Mouse (Mus musculus) thymus, adult 2 months (tissue): ENCODE results near the gene Crtam. TPM values are rescaled to one million over a fixed set of nuclear protein-coding genes. Genes with fewer than 3 reads are reported as not detected.

Source experiments
- DNase-seq: peaks from one replicate; pipeline ENCODE4 v3.0.0; 2021
- H3K27ac ChIP-seq: fragments of 200-500 bp; 2 replicates; pipeline ENCODE4 v1.5.1; 2012; ENCODE audit warnings: low read length, control low read depth; ENCODE audit not compliant: control insufficient read depth, insufficient read depth
- H3K27me3 ChIP-seq: fragments of 200-500 bp; 2 replicates; pipeline ENCODE4 v1.6.1; 2012; ENCODE audit warnings: mild to moderate bottlenecking, low read length, moderate library complexity, mixed read lengths; ENCODE audit not compliant: control insufficient read depth, insufficient read depth
- H3K36me3 ChIP-seq: fragments of 200-500 bp; 2 replicates; pipeline ENCODE4 v1.6.1; 2012; ENCODE audit warnings: mild to moderate bottlenecking, low read length, moderate library complexity; ENCODE audit not compliant: control insufficient read depth, insufficient read depth
- H3K4me1 ChIP-seq: fragments of 200-500 bp; replicated peaks from 2 replicates; pipeline ENCODE4 v1.6.1; 2012; ENCODE audit warnings: low read length; ENCODE audit not compliant: control insufficient read depth, insufficient read depth
- H3K4me3 ChIP-seq: fragments of 200-500 bp; 2 replicates; pipeline ENCODE4 v1.5.1; 2012; ENCODE audit warnings: mild to moderate bottlenecking, low read length, control low read depth, moderate library complexity; ENCODE audit not compliant: control insufficient read depth, insufficient read depth
- CTCF ChIP-seq: fragments of 200-500 bp; IDR thresholded peaks from 2 replicates; pipeline ENCODE4 v1.5.1; 2012; ENCODE audit warnings: mild to moderate bottlenecking, control low read depth, low read length, moderate library complexity, borderline replicate concordance; ENCODE audit not compliant: control insufficient read depth, poor library complexity, insufficient read depth; ENCODE audit errors: extremely low read depth
- POLR2A ChIP-seq: fragments of 200-500 bp; IDR thresholded peaks from 2 replicates; pipeline ENCODE4 v1.6.1; 2012; ENCODE audit warnings: mild to moderate bottlenecking, low read length, control low read depth, moderate library complexity; ENCODE audit not compliant: control insufficient read depth, poor library complexity, insufficient read depth; ENCODE audit errors: extremely low read depth
- WGBS: fragments of 180-500 bp; shearing (Covaris S2); methylation state at CpG from one replicate; pipeline ENCODE4 v1.1.7; 2018; 5-methylcytosine and 5-hydroxymethylcytosine counted together
- polyA plus RNA-seq: library from polyadenylated mRNA; depleted of rRNA; stranded (reverse); fragments of >200 nt; gene quantifications from 2 replicates; pipeline ENCODE4 v1.2.3, GENCODE M21; 2012; rRNA removed

The Crtam gene
- 0.13 and 0.47 TPM in 2 replicates for polyA plus RNA-seq

DNA sequence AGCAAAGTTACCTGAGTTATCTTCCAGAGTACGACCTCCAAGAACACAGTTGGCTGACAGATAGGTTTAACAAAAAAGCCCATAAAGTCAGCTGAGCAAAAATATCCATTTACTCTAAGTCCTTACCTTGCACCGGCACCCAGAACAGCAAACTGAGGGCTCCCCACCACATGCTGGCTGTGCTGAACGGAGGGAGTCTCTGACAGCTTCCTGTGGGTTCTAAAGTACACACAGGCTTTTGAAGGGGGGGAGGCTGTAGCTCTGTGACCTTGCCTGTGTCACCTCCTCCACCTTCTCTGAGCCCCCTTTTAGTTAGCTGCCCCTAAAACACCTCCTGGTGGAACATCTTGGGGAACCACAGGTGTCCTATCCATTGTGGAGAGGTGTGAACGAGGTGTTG lies at the start of gene Crtam:
Gene Crtam (minus strand): TSS at position 214 of the 400 bp plus-strand sequence.
- H3K36me3 ChIP-seq = no peaks in the 10 kb centered on the region
- no peaks in the 10 kb centered on the region; the same call in 1 of the 2 replicates for H3K4me1 ChIP-seq
- H3K4me3 ChIP-seq = no peak within 1 kb of the TSS
- TF ChIP-seq CTCF (no peak), POLR2A (no peak)
- 37% methylated on average over 4 of the region's 4 CpGs for WGBS
- DNase-seq = peak; percentile 24
- H3K27me3 ChIP-seq = no peaks in the 10 kb centered on the region
- no peak within 1 kb of the TSS for H3K27ac ChIP-seq

DNA sequence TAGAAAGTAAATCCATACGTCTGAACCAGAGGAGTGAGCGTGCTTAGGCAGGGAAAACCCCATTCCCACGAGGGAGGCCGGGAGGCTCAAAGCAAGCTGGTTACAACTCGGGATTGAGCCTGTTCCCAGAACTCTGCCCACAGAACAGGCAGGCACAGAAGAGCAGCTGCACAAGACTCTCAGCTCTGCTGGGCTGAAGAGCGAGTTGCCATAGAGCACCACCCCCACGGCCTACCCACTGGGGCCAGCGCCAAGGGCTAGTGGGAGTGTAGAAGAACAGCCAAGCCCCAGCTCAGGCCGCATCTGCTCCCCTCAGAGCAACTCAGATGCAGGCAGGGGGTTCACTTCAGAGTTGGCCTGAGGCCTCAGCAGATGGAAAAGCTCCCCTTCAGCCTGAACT lies 49.7 kb upstream of the Crtam start:
- 93% methylated on average over 9 of the region's 9 CpGs for WGBS
- DNase-seq = no peak

DNA sequence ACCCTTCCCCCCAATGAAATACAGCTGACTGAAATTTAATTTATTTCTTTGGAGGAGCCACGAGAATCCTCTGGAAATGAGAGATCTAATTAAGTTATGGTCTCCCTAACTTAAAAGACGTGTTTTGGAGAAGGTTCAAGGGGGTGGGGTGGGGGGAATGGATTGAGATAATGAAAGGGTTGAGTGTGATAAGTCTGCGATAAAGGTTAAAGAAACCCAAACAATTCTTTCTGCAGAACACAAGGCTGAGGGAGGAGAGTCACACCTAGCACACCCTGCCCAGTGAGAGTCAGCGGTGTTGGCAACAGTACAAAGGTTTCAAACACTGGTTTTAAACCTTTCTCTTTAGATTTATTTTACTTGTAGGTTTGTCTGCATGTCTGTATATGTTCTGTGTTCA lies 49.0 kb upstream of the Crtam start:
- no peak for DNase-seq
- TF ChIP-seq CTCF (no peak), POLR2A (no peak)
- WGBS = 90% methylated on average over 4 of the region's 4 CpGs
- Histone ChIP-seq H3K4me1 (peaks cover 4% of the 10 kb centered on the region), H3K27me3 (no peaks in the 10 kb centered on the region), H3K4me3 (no peak overlapping the region), H3K36me3 (no peaks in the 10 kb centered on the region), H3K27ac (no peak overlapping the region)

More for the DNA sequence above, 49.7 kb upstream of the Crtam start:
- Histone ChIP-seq H3K36me3 (no peaks in the 10 kb centered on the region), H3K4me3 (no peak overlapping the region), H3K27ac (no peak overlapping the region), H3K4me1 (no peaks in the 10 kb centered on the region), H3K27me3 (no peaks in the 10 kb centered on the region)
- TF ChIP-seq CTCF (no peak), POLR2A (no peak)

DNA sequence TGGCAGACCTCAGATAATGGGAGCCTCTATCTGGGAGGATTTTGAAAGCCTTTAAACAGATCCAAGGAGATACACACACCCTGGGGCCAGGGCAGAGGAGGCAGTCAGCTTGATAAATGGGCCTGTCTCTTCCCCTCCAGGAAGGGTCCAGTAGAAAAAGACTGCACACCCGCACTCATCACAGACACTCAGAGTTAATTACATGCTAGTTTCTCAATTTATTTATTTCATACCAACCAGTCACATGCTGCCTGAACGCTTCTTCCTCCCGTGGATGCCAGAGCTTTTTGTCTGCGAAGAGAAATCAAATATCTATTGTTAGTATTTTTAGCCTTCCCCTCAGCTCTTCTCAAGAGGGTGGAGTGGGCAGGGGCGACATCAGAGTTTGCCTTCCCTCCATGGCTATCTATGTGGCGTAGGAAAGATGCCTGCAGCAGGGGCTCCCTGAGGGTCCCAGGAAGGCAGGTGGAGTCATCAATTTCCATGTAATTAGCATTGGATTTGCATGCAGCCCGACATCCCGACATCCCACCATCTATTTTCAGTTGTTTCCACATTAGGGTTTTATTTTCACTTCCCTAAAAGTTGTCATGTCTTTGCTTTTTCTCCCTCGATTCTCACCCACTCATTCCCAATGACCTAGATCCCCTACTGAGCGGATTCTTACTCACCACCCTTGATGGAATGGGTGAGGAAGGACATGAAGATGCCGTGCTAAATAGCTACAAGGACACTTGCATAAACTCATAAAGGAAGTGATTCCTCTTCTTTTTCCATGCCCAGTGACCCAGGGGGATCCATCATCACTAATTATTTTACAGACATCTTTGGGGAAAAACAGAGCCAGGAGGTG lies 46.9 kb upstream of the Crtam start:
- Histone ChIP-seq H3K4me3 (no peak overlapping the region), H3K27me3 (no peaks in the 10 kb centered on the region), H3K4me1 (peaks cover 10% of the 10 kb centered on the region), H3K27ac (no peak overlapping the region), H3K36me3 (no peaks in the 10 kb centered on the region)
- DNase-seq = no peak
- WGBS = 90% methylated on average over 11 of the region's 11 CpGs
- no peak for TF ChIP-seq CTCF
- TF ChIP-seq POLR2A = no peak

DNA sequence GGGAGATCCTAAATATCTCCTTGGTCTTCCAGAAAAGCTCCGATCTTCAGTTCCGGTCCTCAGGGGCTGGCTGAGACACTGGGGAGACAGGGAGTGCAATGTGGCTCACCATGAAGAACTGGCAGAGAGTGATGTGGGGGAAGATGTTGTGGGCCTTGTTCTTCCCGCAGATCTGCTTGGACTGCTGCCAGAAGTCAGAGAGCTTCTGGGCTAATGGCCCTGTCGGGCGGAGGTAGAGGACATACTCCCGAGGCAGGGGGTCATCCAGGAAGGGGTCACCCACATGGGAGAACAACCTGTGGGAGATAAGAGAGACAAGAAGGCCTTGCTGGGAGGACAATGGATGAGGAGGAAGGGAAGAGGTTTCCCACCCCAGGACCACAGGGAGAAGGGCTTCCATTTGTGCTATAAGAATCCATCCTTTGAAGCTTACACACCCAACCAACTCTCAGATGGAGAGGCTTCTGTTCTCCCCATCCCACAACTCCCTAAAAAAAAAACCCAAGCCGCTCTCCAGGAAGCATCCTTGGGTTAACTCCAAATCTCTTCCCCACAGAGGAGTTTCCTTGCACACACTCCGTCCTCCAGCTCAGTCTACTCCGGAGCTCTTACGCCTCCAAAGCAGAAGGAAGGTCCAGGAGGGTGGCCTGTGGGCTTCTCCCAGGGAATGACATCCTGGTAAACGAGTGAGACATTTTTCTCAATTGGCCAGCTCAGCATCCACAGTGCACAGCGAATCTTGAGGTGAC lies 46.1 kb upstream of the Crtam start:
- WGBS = 94% methylated on average over 12 of the region's 12 CpGs
- no peak overlapping the region for H3K4me3 ChIP-seq
- DNase-seq = no peak
- no peak for TF ChIP-seq POLR2A
- TF ChIP-seq CTCF = no peak
- no peak overlapping the region for H3K27ac ChIP-seq
- H3K27me3 ChIP-seq = no peaks in the 10 kb centered on the region
- peaks cover 10% of the 10 kb centered on the region for H3K4me1 ChIP-seq
- H3K36me3 ChIP-seq = no peaks in the 10 kb centered on the region

DNA sequence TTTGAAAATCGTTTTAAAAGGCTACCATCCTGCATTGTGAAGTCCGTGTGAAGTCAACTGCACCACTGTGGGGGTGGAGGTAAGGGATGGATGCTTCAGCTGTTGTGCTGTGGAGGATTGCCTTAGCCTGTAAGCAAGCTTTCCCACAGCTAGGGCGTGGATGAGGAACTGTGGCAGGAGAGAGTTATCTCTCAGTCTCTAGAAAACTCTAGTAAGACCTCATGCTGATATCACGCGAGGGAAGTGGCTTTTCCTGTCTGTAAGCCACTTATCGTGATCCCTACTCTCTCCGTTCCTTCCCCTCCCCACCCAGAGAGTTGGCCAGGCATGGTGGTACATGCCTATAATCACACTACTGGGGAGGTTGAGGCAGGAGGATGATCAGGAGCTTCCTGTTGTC lies 44.9 kb upstream of the Crtam start:
- no peaks in the 10 kb centered on the region for H3K27me3 ChIP-seq
- DNase-seq = no peak
- peaks cover 10% of the 10 kb centered on the region for H3K4me1 ChIP-seq
- no peak overlapping the region for H3K27ac ChIP-seq
- TF ChIP-seq POLR2A = no peak
- TF ChIP-seq CTCF = no peak
- no peaks in the 10 kb centered on the region for H3K36me3 ChIP-seq
- WGBS = 84% methylated on average over 7 of the region's 7 CpGs
- H3K4me3 ChIP-seq = no peak overlapping the region
